Mouse (Mus musculus) embryo, embryonic 11 days (tissue): ENCODE results near the gene Creld1.

Experiments
- DNase-seq: peaks from one replicate; pipeline ENCODE4 v3.0.0-alpha.2; 2015

Creld1 gene

GRCm38 (mm10) chr6:113483100-113483615, at the start of gene Creld1:
Gene Creld1, plus strand, starts transcription at chr6:113483297.
- DNase-seq: peak; percentile 94

- DNase-seq: no peak
Measured at GRCm38 (mm10) chr6:113433661-113434060, 49.4 kb upstream of the Creld1 start.

GRCm38 (mm10) chr6:113434691-113435090, 48.4 kb upstream of the Creld1 start:
- DNase-seq: no peak

- no peak for DNase-seq
Measured at GRCm38 (mm10) chr6:113435664-113436205, 47.4 kb upstream of the Creld1 start, which contains the start of gene Cidec. Gene Cidec, minus strand, starts transcription at chr6:113435760.

- no peak for DNase-seq
Measured at GRCm38 (mm10) chr6:113437135-113437534, 46.0 kb upstream of the Creld1 start.

- DNase-seq: no peak
Measured at GRCm38 (mm10) chr6:113438721-113439430, 44.2 kb upstream of the Creld1 start.

- no peak for DNase-seq
Measured at GRCm38 (mm10) chr6:113440686-113441085, 42.4 kb upstream of the Creld1 start.

GRCm38 (mm10) chr6:113441147-113441680, 41.9 kb upstream of the Creld1 start:
- DNase-seq: peak; percentile 81

GRCm38 (mm10) chr6:113442087-113442441, 41.0 kb upstream of the Creld1 start:
- DNase-seq: no peak

- peak; percentile 94 for DNase-seq
Measured at GRCm38 (mm10) chr6:113442442-113443090, 40.5 kb upstream of the Creld1 start, which contains the start of gene Jagn1. Gene Jagn1, plus strand, starts transcription at chr6:113442569.

GRCm38 (mm10) chr6:113443091-113443490, 40.0 kb upstream of the Creld1 start:
- peak; percentile 16 for DNase-seq

GRCm38 (mm10) chr6:113444207-113444965, 38.7 kb upstream of the Creld1 start:
- no peak for DNase-seq

- no peak for DNase-seq
Measured at GRCm38 (mm10) chr6:113447639-113448038, 35.5 kb upstream of the Creld1 start.

GRCm38 (mm10) chr6:113451839-113452238, 31.3 kb upstream of the Creld1 start:
- no peak for DNase-seq

GRCm38 (mm10) chr6:113455007-113455406, 28.1 kb upstream of the Creld1 start:
- DNase-seq: no peak

- DNase-seq: no peak
Measured at GRCm38 (mm10) chr6:113457952-113458534, 25.1 kb upstream of the Creld1 start, which contains the start of gene Il17re. Gene Il17re, plus strand, starts transcription at chr6:113458484.

- DNase-seq: no peak
Measured at GRCm38 (mm10) chr6:113458635-113459034, 24.5 kb upstream of the Creld1 start.

- DNase-seq: no peak
Measured at GRCm38 (mm10) chr6:113464040-113464439, 19.1 kb upstream of the Creld1 start.

GRCm38 (mm10) chr6:113465602-113466001, 17.5 kb upstream of the Creld1 start:
- no peak for DNase-seq

GRCm38 (mm10) chr6:113468512-113468911, 14.6 kb upstream of the Creld1 start:
- DNase-seq: no peak

- DNase-seq: peak; percentile 80
Measured at GRCm38 (mm10) chr6:113469021-113469420, 14.1 kb upstream of the Creld1 start.

GRCm38 (mm10) chr6:113469432-113469831, 13.7 kb upstream of the Creld1 start:
- peak; percentile 85 for DNase-seq
